Mouse (Mus musculus): ENCODE results near the gene Olfr1243. TPM values are rescaled to one million over a fixed set of nuclear protein-coding genes. Genes with fewer than 3 reads are reported as not detected.
A peak's percentile ranks its signal among the peaks of the same experiment; 100 is the strongest.

Olfr1243 gene
- total and polyA plus RNA-seq, 3 experiments: not detected

- Histone ChIP-seq H3K79me2 (replicated peaks; ENCODE audit: control insufficient read depth, extremely low read depth, insufficient read depth, poor library complexity, severe bottlenecking) (no peaks in the 10 kb centered on the region), H3K4me1 (ENCODE audit: control insufficient read depth in 1 of 2, insufficient read depth in 2 of 2) (no peaks in the 10 kb centered on the region), H3K4me3 (replicated peaks in 1 of 3; ENCODE audit: low read depth in 2 of 3, low read length in 2 of 3, poor library complexity in 1 of 3) (no peak overlapping the region), H3K9ac (ENCODE audit: insufficient read depth, low read depth) (no peak overlapping the region), H3K36me3 (replicated peaks in 1 of 2; ENCODE audit: control insufficient read depth in 1 of 2, insufficient read depth in 1 of 2, low read length in 1 of 2) (no peaks in the 10 kb centered on the region), H3K4me2 (ENCODE audit: insufficient read depth, low read depth, poor library complexity, severe bottlenecking) (no peak overlapping the region), H3K27me3 (replicated peaks) (no peaks in the 10 kb centered on the region), H3K27ac (ENCODE audit: insufficient read depth, low read depth) (no peak overlapping the region), H3K9me3 (replicated peaks; ENCODE audit: low read length) (peaks cover 19% of the 10 kb centered on the region)
- dilution Hi-C loops (cut with MboI; ENCODE audit: extremely low pct_ligation_motif_present, extremely low pct_unique_long_range_greater_than_20kb, low sequenced_read_pairs) (no loop called here), in situ Hi-C loops (cut with MboI; ENCODE audit: low pct_ligation_motif_present, low pct_unique_long_range_greater_than_20kb, low sequenced_read_pairs) (no loop called here)
- TF ChIP-seq MAFK (IDR thresholded peaks at IDR 0.05; ENCODE audit: insufficient replicate concordance, low read length) (no peak), JUND (conservative IDR thresholded peaks at IDR 0.05; ENCODE audit: low read depth, low read length) (no peak), ZNF384 (IDR thresholded peaks at IDR 0.05; ENCODE audit: low read depth, low read length) (no peak), RAD21 (IDR thresholded peaks at IDR 0.05; ENCODE audit: low read depth, low read length) (peak; percentile 23), CTCF (conservative IDR thresholded peaks at IDR 0.05 in 1 of 2, IDR thresholded peaks at IDR 0.05 in 1 of 2; ENCODE audit: low read depth in 2 of 2, low read length in 2 of 2) (peak in 1 of 2 experiments; percentile 24; a peak in 2 of 4 replicates), TBP (conservative IDR thresholded peaks at IDR 0.05; ENCODE audit: low read depth, low read length) (no peak)
- no peak for DNase-seq (ENCODE audit: extremely low read depth)
Measured at GRCm38 (mm10) chr2:89544516-89544915, 13.2 kb upstream of the Olfr1243 start.

DNA sequence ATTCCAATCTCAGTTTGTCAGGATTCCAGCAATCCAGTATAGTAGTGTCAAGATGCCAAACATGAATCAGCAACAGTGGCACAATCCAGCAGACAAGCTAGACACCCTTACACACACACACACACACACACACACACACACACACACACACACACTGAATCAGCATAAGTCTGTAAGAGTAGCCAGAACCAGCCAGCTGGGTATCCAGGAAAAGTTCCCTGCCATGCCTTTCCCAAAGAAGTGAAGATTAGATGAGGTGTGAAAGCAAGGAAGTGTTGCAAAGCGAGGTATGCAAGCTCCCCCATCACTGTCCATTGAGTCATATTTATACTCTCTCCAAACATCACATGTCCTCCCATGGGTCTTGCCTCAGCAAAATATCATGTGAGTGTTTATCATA lies 8.6 kb upstream of the Olfr1243 start:
- dilution Hi-C loops (cut with MboI; ENCODE audit: extremely low pct_ligation_motif_present, extremely low pct_unique_long_range_greater_than_20kb, low sequenced_read_pairs) (no loop called here), in situ Hi-C loops (cut with MboI; ENCODE audit: low pct_ligation_motif_present, low pct_unique_long_range_greater_than_20kb, low sequenced_read_pairs) (no loop called here)
- Histone ChIP-seq H3K9ac (ENCODE audit: insufficient read depth, low read depth) (no peak overlapping the region), H3K4me3 (replicated peaks in 1 of 3; ENCODE audit: low read depth in 2 of 3, low read length in 2 of 3, poor library complexity in 1 of 3) (no peak overlapping the region), H3K4me1 (ENCODE audit: control insufficient read depth in 1 of 2, insufficient read depth in 2 of 2) (no peaks in the 10 kb centered on the region), H3K36me3 (replicated peaks in 1 of 2; ENCODE audit: control insufficient read depth in 1 of 2, insufficient read depth in 1 of 2, low read length in 1 of 2) (no peaks in the 10 kb centered on the region), H3K27me3 (replicated peaks) (no peaks in the 10 kb centered on the region), H3K27ac (ENCODE audit: insufficient read depth, low read depth) (no peak overlapping the region), H3K4me2 (ENCODE audit: insufficient read depth, low read depth, poor library complexity, severe bottlenecking) (no peak overlapping the region), H3K9me3 (replicated peaks; ENCODE audit: low read length) (peaks cover 16% of the 10 kb centered on the region), H3K79me2 (replicated peaks; ENCODE audit: control insufficient read depth, extremely low read depth, insufficient read depth, poor library complexity, severe bottlenecking) (no peaks in the 10 kb centered on the region)
- TF ChIP-seq IRF4 (IDR thresholded peaks at IDR 0.05; ENCODE audit: low read depth, low read length) (no peak), USF1 (IDR thresholded peaks at IDR 0.05; ENCODE audit: low read depth, low read length) (no peak), BHLHE40 (IDR thresholded peaks at IDR 0.05; ENCODE audit: low read depth, low read length) (no peak), KAT2A (IDR thresholded peaks at IDR 0.05; ENCODE audit: insufficient replicate concordance, low read length) (no peak), MYC (IDR thresholded peaks at IDR 0.05; ENCODE audit: low read depth, low read length) (no peak), TCF12 (IDR thresholded peaks at IDR 0.05; ENCODE audit: low read depth, low read length) (no peak), ELF1 (IDR thresholded peaks at IDR 0.05; ENCODE audit: low read depth, low read length) (no peak), MAFK (IDR thresholded peaks at IDR 0.05; ENCODE audit: insufficient replicate concordance, low read length) (no peak), TBP (conservative IDR thresholded peaks at IDR 0.05; ENCODE audit: low read depth, low read length) (no peak), CHD2 (IDR thresholded peaks at IDR 0.05; ENCODE audit: low read length) (no peak), SMC3 (IDR thresholded peaks at IDR 0.05; ENCODE audit: low read depth, low read length) (no peak), MAZ (IDR thresholded peaks at IDR 0.05; ENCODE audit: low read depth, low read length) (no peak), POLR2A (IDR thresholded peaks at IDR 0.05; ENCODE audit: low read depth, low read length) (no peak)
- no peak for DNase-seq (ENCODE audit: extremely low read depth)
